Mouse (Mus musculus): ENCODE results near the gene Dmwd.

The Dmwd gene

DNA sequence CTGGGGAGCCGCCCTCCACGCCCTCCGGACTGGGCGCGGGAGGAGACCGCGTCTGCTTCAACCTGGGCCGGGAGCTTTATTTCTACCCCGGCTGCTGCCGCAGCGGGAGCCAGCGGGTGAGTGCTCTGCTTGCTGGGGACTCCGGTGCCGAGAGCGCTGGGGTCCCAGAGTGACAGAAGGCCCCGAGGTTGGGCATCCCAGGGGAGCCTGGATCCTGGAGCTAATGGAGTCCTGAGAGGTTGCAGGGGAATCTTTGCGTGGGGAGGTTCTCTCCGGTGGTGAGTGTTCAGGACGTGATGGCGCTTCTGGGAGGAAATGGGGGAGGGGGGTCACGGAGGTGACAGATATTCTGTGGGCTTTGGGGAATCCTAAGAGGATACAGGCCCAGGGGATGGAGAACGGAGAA, 562 bp downstream of the Dmwd start:
- Histone ChIP-seq H3K27me3 (ENCODE audit: insufficient read depth, low read length) (no peaks in the 10 kb centered on the region), H3K9me3 (ENCODE audit: low read length) (no peaks in the 10 kb centered on the region), H3K4me1 (replicated peaks; ENCODE audit: low read depth, low read length) (peaks cover 72% of the 10 kb centered on the region), H3K4me3 (replicated peaks; ENCODE audit: low read length) (peak overlapping the region; percentile 94), H3K36me3 (ENCODE audit: insufficient read depth, low read length) (peaks cover 41% of the 10 kb centered on the region)
- TF ChIP-seq CTCF (conservative IDR thresholded peaks at IDR 0.05; ENCODE audit: low read length) (no peak), NANOG (IDR thresholded peaks at IDR 0.05; ENCODE audit: borderline replicate concordance, low read length) (no peak), POU5F1 (IDR thresholded peaks at IDR 0.05; ENCODE audit: borderline replicate concordance, low read length) (no peak)

DNA sequence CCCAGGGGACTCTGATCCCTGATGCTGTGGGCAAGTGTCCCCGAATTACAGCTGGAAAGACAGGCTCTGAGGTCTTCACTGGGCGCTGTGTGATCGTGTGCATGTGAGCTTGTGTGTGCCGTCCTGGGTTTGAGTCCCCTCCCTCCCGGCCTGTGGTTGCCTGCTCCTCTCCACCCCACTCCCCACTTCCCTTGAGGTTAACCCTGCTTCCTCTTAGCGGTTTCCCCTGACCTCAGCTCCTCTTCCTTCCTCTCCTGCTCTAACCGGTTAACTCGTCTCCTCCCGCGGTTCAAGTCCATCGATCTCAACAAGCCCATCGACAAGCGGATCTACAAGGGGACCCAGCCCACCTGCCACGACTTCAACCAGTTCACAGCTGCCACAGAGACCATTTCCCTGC, 1.7 kb downstream of the Dmwd start:
- Histone ChIP-seq H3K4me1 (replicated peaks; ENCODE audit: low read depth, low read length) (peaks cover 83% of the 10 kb centered on the region), H3K4me3 (replicated peaks; ENCODE audit: low read length) (peak overlapping the region; percentile 94), H3K27me3 (ENCODE audit: insufficient read depth, low read length) (no peaks in the 10 kb centered on the region), H3K36me3 (ENCODE audit: insufficient read depth, low read length) (peaks cover 52% of the 10 kb centered on the region), H3K9me3 (ENCODE audit: low read length) (no peaks in the 10 kb centered on the region)
- TF ChIP-seq NANOG (IDR thresholded peaks at IDR 0.05; ENCODE audit: borderline replicate concordance, low read length) (no peak), POU5F1 (IDR thresholded peaks at IDR 0.05; ENCODE audit: borderline replicate concordance, low read length) (no peak), CTCF (conservative IDR thresholded peaks at IDR 0.05; ENCODE audit: low read length) (no peak)

- Histone ChIP-seq H3K27me3 (ENCODE audit: insufficient read depth, low read length) (no peaks in the 10 kb centered on the region), H3K4me1 (replicated peaks; ENCODE audit: low read depth, low read length) (peaks cover 86% of the 10 kb centered on the region), H3K36me3 (ENCODE audit: insufficient read depth, low read length) (peaks cover 58% of the 10 kb centered on the region), H3K9me3 (ENCODE audit: low read length) (no peaks in the 10 kb centered on the region), H3K4me3 (replicated peaks; ENCODE audit: low read length) (no peak overlapping the region)
- TF ChIP-seq POU5F1 (IDR thresholded peaks at IDR 0.05; ENCODE audit: borderline replicate concordance, low read length) (no peak), CTCF (conservative IDR thresholded peaks at IDR 0.05; ENCODE audit: low read length) (no peak), NANOG (IDR thresholded peaks at IDR 0.05; ENCODE audit: borderline replicate concordance, low read length) (no peak)
These were observed 2.7 kb downstream of the Dmwd start for GRCm38 (mm10) chr7:19078732-19079131.

DNA sequence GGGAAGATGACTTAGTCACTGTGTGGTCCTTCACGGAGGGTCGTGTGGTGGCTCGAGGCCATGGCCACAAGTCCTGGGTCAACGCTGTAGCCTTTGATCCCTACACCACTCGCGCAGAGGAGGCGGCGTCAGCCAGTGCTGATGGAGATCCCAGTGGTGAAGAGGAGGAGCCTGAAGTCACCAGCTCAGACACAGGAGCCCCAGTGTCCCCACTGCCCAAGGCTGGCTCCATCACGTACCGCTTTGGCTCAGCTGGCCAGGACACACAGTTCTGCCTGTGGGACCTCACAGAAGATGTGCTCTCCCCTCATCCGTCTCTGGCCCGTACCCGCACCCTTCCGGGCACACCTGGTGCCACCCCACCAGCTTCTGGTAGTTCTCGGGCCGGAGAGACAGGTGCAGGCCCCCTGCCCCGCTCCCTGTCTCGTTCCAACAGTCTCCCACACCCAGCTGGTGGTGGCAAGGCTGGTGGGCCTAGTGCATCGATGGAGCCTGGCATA, 4.5 kb downstream of the Dmwd start:
- Histone ChIP-seq H3K9me3 (ENCODE audit: low read length) (no peaks in the 10 kb centered on the region), H3K4me1 (replicated peaks; ENCODE audit: low read depth, low read length) (peaks cover 91% of the 10 kb centered on the region), H3K27me3 (ENCODE audit: insufficient read depth, low read length) (no peaks in the 10 kb centered on the region), H3K36me3 (ENCODE audit: insufficient read depth, low read length) (peaks cover 63% of the 10 kb centered on the region), H3K4me3 (replicated peaks; ENCODE audit: low read length) (peak overlapping the region; percentile 43)
- TF ChIP-seq POU5F1 (IDR thresholded peaks at IDR 0.05; ENCODE audit: borderline replicate concordance, low read length) (no peak), NANOG (IDR thresholded peaks at IDR 0.05; ENCODE audit: borderline replicate concordance, low read length) (no peak), CTCF (conservative IDR thresholded peaks at IDR 0.05; ENCODE audit: low read length) (no peak)

- Histone ChIP-seq H3K4me3 (replicated peaks; ENCODE audit: low read length) (no peak overlapping the region), H3K4me1 (replicated peaks; ENCODE audit: low read depth, low read length) (peaks cover 98% of the 10 kb centered on the region), H3K9me3 (ENCODE audit: low read length) (no peaks in the 10 kb centered on the region), H3K27me3 (ENCODE audit: insufficient read depth, low read length) (no peaks in the 10 kb centered on the region), H3K36me3 (ENCODE audit: insufficient read depth, low read length) (peaks cover 65% of the 10 kb centered on the region)
- TF ChIP-seq POU5F1 (IDR thresholded peaks at IDR 0.05; ENCODE audit: borderline replicate concordance, low read length) = no peak
- no peak for TF ChIP-seq CTCF (conservative IDR thresholded peaks at IDR 0.05; ENCODE audit: low read length)
- TF ChIP-seq NANOG (IDR thresholded peaks at IDR 0.05; ENCODE audit: borderline replicate concordance, low read length) = no peak
These were observed 6.1 kb downstream of the Dmwd start for GRCm38 (mm10) chr7:19082171-19082570.

DNA sequence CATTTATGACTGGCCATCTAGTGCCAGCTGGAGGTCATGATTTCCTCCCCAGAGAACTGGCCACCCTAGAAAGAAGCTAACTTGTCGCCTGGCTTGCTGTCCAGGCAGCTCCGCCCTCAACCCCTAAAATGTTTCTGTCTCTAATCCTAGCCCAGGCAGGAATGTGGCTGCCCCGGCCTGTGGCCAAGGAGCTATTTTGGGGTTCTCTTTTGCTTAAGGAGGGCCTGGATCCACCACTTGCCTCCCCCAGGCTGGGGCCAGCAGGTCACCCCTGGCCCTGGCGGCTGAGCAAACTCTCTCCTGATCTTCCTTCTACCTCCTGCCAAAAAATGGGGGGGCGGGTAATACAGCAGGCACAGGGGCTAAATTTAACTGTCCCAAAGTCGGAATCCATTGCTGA, 7.1 kb downstream of the Dmwd start:
- Histone ChIP-seq H3K9me3 (ENCODE audit: low read length) (no peaks in the 10 kb centered on the region), H3K4me1 (replicated peaks; ENCODE audit: low read depth, low read length) (peaks cover 98% of the 10 kb centered on the region), H3K36me3 (ENCODE audit: insufficient read depth, low read length) (peaks cover 67% of the 10 kb centered on the region), H3K4me3 (replicated peaks; ENCODE audit: low read length) (no peak overlapping the region), H3K27me3 (ENCODE audit: insufficient read depth, low read length) (no peaks in the 10 kb centered on the region)
- no peak for TF ChIP-seq CTCF (conservative IDR thresholded peaks at IDR 0.05; ENCODE audit: low read length)
- TF ChIP-seq NANOG (IDR thresholded peaks at IDR 0.05; ENCODE audit: borderline replicate concordance, low read length) = no peak
- no peak for TF ChIP-seq POU5F1 (IDR thresholded peaks at IDR 0.05; ENCODE audit: borderline replicate concordance, low read length)

- peaks cover 67% of the 10 kb centered on the region for H3K36me3 ChIP-seq (ENCODE audit: insufficient read depth, low read length)
- H3K9me3 ChIP-seq (ENCODE audit: low read length) = no peaks in the 10 kb centered on the region
- no peaks in the 10 kb centered on the region for H3K27me3 ChIP-seq (ENCODE audit: insufficient read depth, low read length)
- TF ChIP-seq CTCF (conservative IDR thresholded peaks at IDR 0.05; ENCODE audit: low read length) = no peak
- TF ChIP-seq NANOG (IDR thresholded peaks at IDR 0.05; ENCODE audit: borderline replicate concordance, low read length) = no peak
- no peak for TF ChIP-seq POU5F1 (IDR thresholded peaks at IDR 0.05; ENCODE audit: borderline replicate concordance, low read length)
- peak within 1 kb of the TSS; percentile 48 for H3K4me3 ChIP-seq (replicated peaks; ENCODE audit: low read length)
- H3K4me1 ChIP-seq (replicated peaks; ENCODE audit: low read depth, low read length) = peaks cover 98% of the 10 kb centered on the region
These were observed 7.7 kb downstream of the Dmwd start, which contains the start of gene Dmpk for GRCm38 (mm10) chr7:19083701-19084100. TSS of gene Dmpk (plus strand) at chr7:19083849.

DNA sequence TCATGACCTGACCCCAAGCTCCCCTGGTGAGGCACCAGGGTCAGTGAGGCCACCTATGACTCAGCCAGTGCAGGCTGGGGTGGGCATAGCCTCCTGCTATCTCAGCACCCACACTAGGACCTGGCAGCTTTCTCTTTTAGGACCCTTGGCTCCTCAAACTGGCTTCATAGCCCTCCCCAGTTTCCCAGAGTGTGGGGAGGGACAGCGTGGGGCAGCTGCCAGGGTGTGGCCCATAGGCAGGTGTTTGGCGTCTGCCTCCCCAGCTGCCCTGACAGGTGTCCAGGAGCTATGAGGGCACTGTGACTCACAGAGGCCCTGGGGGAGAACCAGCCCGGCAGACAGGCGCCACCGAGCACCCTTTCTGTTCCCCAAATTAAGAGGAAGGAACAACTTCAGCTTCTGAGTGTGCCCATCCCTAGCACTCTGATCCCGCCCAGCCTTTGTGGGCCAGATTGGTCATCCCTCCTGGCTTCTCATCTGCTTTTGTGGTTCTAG, 8.3 kb downstream of the Dmwd start:
- Histone ChIP-seq H3K36me3 (ENCODE audit: insufficient read depth, low read length) (peaks cover 66% of the 10 kb centered on the region), H3K9me3 (ENCODE audit: low read length) (no peaks in the 10 kb centered on the region), H3K4me1 (replicated peaks; ENCODE audit: low read depth, low read length) (peaks cover 97% of the 10 kb centered on the region), H3K27me3 (ENCODE audit: insufficient read depth, low read length) (no peaks in the 10 kb centered on the region), H3K4me3 (replicated peaks; ENCODE audit: low read length) (peak overlapping the region; percentile 48; the same call in 1 of the 2 replicates)
- TF ChIP-seq CTCF (conservative IDR thresholded peaks at IDR 0.05; ENCODE audit: low read length) (no peak), NANOG (IDR thresholded peaks at IDR 0.05; ENCODE audit: borderline replicate concordance, low read length) (no peak), POU5F1 (IDR thresholded peaks at IDR 0.05; ENCODE audit: borderline replicate concordance, low read length) (no peak)
